Mouse (Mus musculus) kidney, postnatal 36 days (tissue): ENCODE results near the gene 5530401A14Rik.
A peak's percentile ranks its signal among the peaks of the same experiment; 100 is the strongest.

ENCODE experiments used
- DNase-seq, 2 experiments: peaks; one replicate each; pipeline ENCODE4 v3.0.0; 2021 to 2022; ENCODE audit warnings: mixed read lengths in 2 of 2

The 5530401A14Rik gene

GRCm38 (mm10) chr11:81940988-81941387, 80.5 kb downstream of the 5530401A14Rik start:
- DNase-seq, result peak in 1 of 2 experiments; percentile 19

- no peak for DNase-seq
These were observed 81.7 kb downstream of the 5530401A14Rik start for GRCm38 (mm10) chr11:81942167-81942566.
